Mouse (Mus musculus) neural tube, postnatal 0 days (tissue): Measurements from ENCODE around the gene Sall1. TPM values are rescaled to one million over a fixed set of nuclear protein-coding genes. Genes with fewer than 3 reads are reported as not detected.

Source experiments
- microRNA-seq: library from miRNA; unstranded; fragments of <30 nt; microRNA quantifications from one replicate; pipeline ENCODE4, GENCODE M21; 2016
- polyA plus RNA-seq: library from polyadenylated mRNA; unstranded; fragments of >200 nt; fragmentation: Nextera tagmentation; extraction: Ambion mirVana; gene quantifications from 2 replicates; pipeline ENCODE4 v1.2.1, GENCODE M21; 2015

Gene Sall1
- polyA plus RNA-seq, result 9.1 and 10.3 TPM in 2 replicates

GRCm38 (mm10) chr8:89043940-89044339 lies at the start of gene Sall1:
Gene Sall1, minus strand, starts transcription at chr8:89044162.

Small RNAs within 50 kb of the gene (microRNA-seq; reads per million reads assigned to microRNA genes)
- not detected for gene Mir8110
